ENCODE assay signal across 26 mouse cellular contexts in the genomic region with DNA sequence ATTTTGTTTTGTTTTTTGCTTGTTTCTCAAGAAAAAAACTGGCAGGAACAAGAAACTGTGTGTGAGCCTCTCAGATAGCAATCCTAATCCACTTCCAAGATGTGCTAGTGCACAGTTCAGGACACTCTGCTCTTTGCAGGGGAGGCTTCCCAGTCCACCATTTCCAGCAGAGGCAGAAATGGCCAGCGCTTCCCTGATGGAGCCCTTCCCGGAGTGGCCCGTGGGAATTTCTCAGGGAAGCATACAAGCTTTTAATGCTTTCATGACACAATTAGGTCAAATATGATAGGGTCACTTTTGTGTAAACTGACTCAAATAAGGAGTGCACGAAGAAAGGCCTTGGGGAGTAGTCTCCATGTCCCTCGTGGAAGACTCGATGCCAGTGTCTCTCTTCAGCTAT. TPM values are rescaled to one million over a fixed set of nuclear protein-coding genes. Genes with fewer than 3 reads are reported as not detected.
DNase-seq lines count a peak whose midpoint lies in the region; ATAC-seq lines count a peak whose summit lies in the region.
"Had no signal": no experiment of that assay in that cellular context is flagged by ENCODE, and none has a peak within 500 bp of the region (broad histone marks: within the 10 kb centered on the region; RNA-seq: fewer than 3 reads in every experiment).

No protein-coding gene starts in this region.

- H3K27me3 ChIP-seq in embryonic facial prominence, embryonic 13.5 days = peaks cover 60% of the 10 kb centered on the region

- H3K9me3 ChIP-seq in embryonic facial prominence, embryonic 13.5 days = no peaks in the 10 kb centered on the region
- H3K9me3 ChIP-seq: embryonic facial prominence, embryonic 15.5 days; hindbrain, embryonic 12.5 days; midbrain, embryonic 15.5 days; stomach, embryonic 15.5 days had no signal

- 72% methylated on average over 6 of the region's 6 CpGs for WGBS in embryonic facial prominence, embryonic 13.5 days

- no peak overlapping the region for H3K9ac ChIP-seq in embryonic facial prominence, embryonic 13.5 days
- H3K9ac ChIP-seq: embryonic facial prominence, embryonic 15.5 days; hindbrain, embryonic 12.5 days; midbrain, embryonic 15.5 days; stomach, embryonic 15.5 days had no signal

- peaks cover 19% of the 10 kb centered on the region for H3K4me1 ChIP-seq in embryonic facial prominence, embryonic 13.5 days

- intact Hi-C loops in heart, postnatal 25 days (cut with DNase I) = no loop called here
- intact Hi-C loops in heart, postnatal 36 days (cut with DNase I) = loop anchor here (10.0 kb wide), 1 partner anchor 841 kb away; no protein-coding TSS in a partner anchor

- no peak for ATAC-seq in embryonic facial prominence, embryonic 13.5 days (ENCODE audit: insufficient number of reproducible peaks, insufficient read depth, low FRiP score, low TSS enrichment, low read depth)
- ATAC-seq: forebrain, embryonic 16.5 days; inflammation-experienced regulatory T-cells, adult 6 months; Patski had no signal

- peak; percentile 19 for DNase-seq in adrenal gland, adult 2 months
- DNase-seq in adrenal gland, adult 18-20 months (ENCODE audit: low spot score in 2 of 2) = no peak
- peak; percentile 45 for DNase-seq in heart, adult 8-10 months (ENCODE audit: low spot score)
- DNase-seq in heart, postnatal 25 days (ENCODE audit: low spot score) = no peak
- peak; percentile 30 to 41 for DNase-seq in heart, postnatal 36 days
- DNase-seq in kidney, postnatal 10 days = no peak
- no peak for DNase-seq in thymus, postnatal 4 days
- DNase-seq: cerebellum, adult 9-11 months; kidney, adult 2 months; kidney, postnatal 25 days; layer of hippocampus, adult 9-11 months; lung, adult 18-20 months; lung, postnatal 14 days; right cerebral cortex, postnatal 25 days; thymus, adult 18-20 months had no signal

- no peak overlapping the region for H3K27ac ChIP-seq in embryonic facial prominence, embryonic 13.5 days
- H3K27ac ChIP-seq: embryonic facial prominence, embryonic 15.5 days; hindbrain, embryonic 12.5 days; midbrain, embryonic 15.5 days; stomach, embryonic 15.5 days had no signal

- no peak overlapping the region; the same call in 1 of the 2 replicates for H3K4me3 ChIP-seq in embryonic facial prominence, embryonic 13.5 days
- H3K4me3 ChIP-seq: hindbrain, embryonic 12.5 days; midbrain, embryonic 15.5 days; myocyte had no signal

- H3K4me2 ChIP-seq in embryonic facial prominence, embryonic 13.5 days = peak overlapping the region; percentile 11
- H3K4me2 ChIP-seq: hindbrain, embryonic 12.5 days; liver, embryonic 11.5 days; stomach, embryonic 15.5 days had no signal

- no peaks in the 10 kb centered on the region for H3K36me3 ChIP-seq in embryonic facial prominence, embryonic 13.5 days
- H3K36me3 ChIP-seq: embryonic facial prominence, embryonic 15.5 days; hindbrain, embryonic 12.5 days; midbrain, embryonic 15.5 days; stomach, embryonic 15.5 days had no signal

RNA-seq across cellular contexts. Expression of gene Alkal2, which starts 1.8 kb away (rescaled TPM):
- under 1 TPM in 1 of 2 experiments, not detected in 1; 0.24 TPM for total RNA-seq in adrenal gland, adult 2 months (2021)
- 0.33 and 0.85 TPM in 2 replicates for polyA plus RNA-seq in adrenal gland, adult 2 months (2012; rRNA removed)
- under 1 TPM; 0.53 to 0.77 TPM for total RNA-seq in adrenal gland, adult 18-20 months (2021)
- 1 to 10 TPM in 1 of 4 experiments, under 1 TPM in 3; 0.52 to 1.2 (median 0.81) TPM for total RNA-seq in heart, adult 8-10 months (2022)
- total RNA-seq in heart, postnatal 25 days (2021) = 1 to 10 TPM in 1 of 2 experiments, under 1 TPM in 1; 0.44 to 1.2 TPM
- 7.3 and 8.4 TPM in 2 replicates for polyA plus RNA-seq in embryonic facial prominence, embryonic 13.5 days (2015; fragmentation: Nextera tagmentation; extraction: Ambion mirVana)
- under 1 TPM; 0.44 to 0.98 TPM for total RNA-seq in heart, postnatal 36 days (2021)
- total RNA-seq: megakaryocyte, adult 5-6 weeks had no signal
- polyA plus RNA-seq: inflammation-experienced regulatory T-cells, adult 6 months; liver, embryonic 11.5 days; myocyte; Patski had no signal

RNA-seq across cellular contexts. Expression of gene Acp1, which starts 25.5 kb away (rescaled TPM):
- total RNA-seq in adrenal gland, adult 2 months (2021) = 10 to 100 TPM; 51.4 to 56.8 TPM
- 2.5 and 6.5 TPM in 2 replicates for polyA plus RNA-seq in adrenal gland, adult 2 months (2012; rRNA removed)
- total RNA-seq in adrenal gland, adult 18-20 months (2021) = 10 to 100 TPM; 48.9 to 54.4 TPM
- total RNA-seq in heart, adult 8-10 months (2022) = 10 to 100 TPM; 28.5 to 35.6 (median 30.3) TPM
- 10 to 100 TPM; 24.4 to 33.3 TPM for total RNA-seq in heart, postnatal 25 days (2021)
- 154 and 159 TPM in 2 replicates for polyA plus RNA-seq in embryonic facial prominence, embryonic 13.5 days (2015; fragmentation: Nextera tagmentation; extraction: Ambion mirVana)
- 10 to 100 TPM; 28.7 to 30.6 TPM for total RNA-seq in heart, postnatal 36 days (2021)

RNA-seq across cellular contexts. Expression of gene Sh3yl1, which starts 25.6 kb away (rescaled TPM):
- 1 to 10 TPM; 2.8 to 3.9 TPM for total RNA-seq in adrenal gland, adult 2 months (2021)
- polyA plus RNA-seq in adrenal gland, adult 2 months (2012; rRNA removed) = 0.13 and 0.40 TPM in 2 replicates
- total RNA-seq in adrenal gland, adult 18-20 months (2021) = 1 to 10 TPM; 1.7 to 3.5 TPM
- total RNA-seq in heart, adult 8-10 months (2022) = 1 to 10 TPM; 1.6 to 2.5 (median 2.0) TPM
- total RNA-seq in heart, postnatal 25 days (2021) = 1 to 10 TPM; 1.5 to 2.5 TPM
- 16.7 and 18.6 TPM in 2 replicates for polyA plus RNA-seq in embryonic facial prominence, embryonic 13.5 days (2015; fragmentation: Nextera tagmentation; extraction: Ambion mirVana)
- 1 to 10 TPM; 1.8 to 2.3 TPM for total RNA-seq in heart, postnatal 36 days (2021)

Comparison
In these comparisons a context has a peak if more than half of its experiments do, and no peak if none do; other contexts are left out.
1. DNase-seq: peak in adrenal gland, adult 2 months (single experiment), heart, adult 8-10 months (single experiment) and heart, postnatal 36 days (2 of 2); none in adrenal gland, adult 18-20 months (0 of 2), heart, postnatal 25 days (single experiment), kidney, postnatal 10 days (single experiment) and thymus, postnatal 4 days (single experiment).